Mouse (Mus musculus): ENCODE data around the gene Psapl1. TPM values are rescaled to one million over a fixed set of nuclear protein-coding genes. Genes with fewer than 3 reads are reported as not detected.

The Psapl1 gene
- total RNA-seq, 2 experiments from 2014 or later = not detected

Other genes with a start within 250 kb of the Psapl1 start
- 10 to 100 TPM; 58.4 to 58.7 TPM for gene Sorcs2, start 194.1 kb downstream of the Psapl1 start, total RNA-seq (2021)